Mouse (Mus musculus) heart, embryonic 15.5 days (tissue): ENCODE results near the gene Kif16b. TPM values are rescaled to one million over a fixed set of nuclear protein-coding genes. Genes with fewer than 3 reads are reported as not detected.

Experiments
- ATAC-seq: fragments of 200-750 bp; cut with Nextera tagmentation; replicated peaks from 2 replicates; pipeline ENCODE4 v1.8.0; 2017; ENCODE audit warnings: low read depth, moderate TSS enrichment; ENCODE audit not compliant: insufficient number of reproducible peaks, insufficient read depth, low FRiP score
- H3K27ac ChIP-seq: fragments of 300-500 bp; sonication (generic); 2 replicates; pipeline ENCODE4 v1.5.1; 2015; ENCODE audit warnings: mild to moderate bottlenecking, inconsistent platforms
- H3K27me3 ChIP-seq: fragments of 300-500 bp; sonication (generic); 2 replicates; pipeline ENCODE4 v1.6.1; 2015; ENCODE audit warnings: inconsistent platforms
- H3K36me3 ChIP-seq: fragments of 300-500 bp; sonication (generic); 2 replicates; pipeline ENCODE4 v1.6.1; 2015; ENCODE audit warnings: mild to moderate bottlenecking, inconsistent platforms
- H3K4me1 ChIP-seq: fragments of 300-500 bp; sonication (generic); replicated peaks from 2 replicates; pipeline ENCODE4 v1.6.1; 2015; ENCODE audit warnings: inconsistent platforms
- H3K4me2 ChIP-seq: fragments of 300-500 bp; sonication (generic); 2 replicates; pipeline ENCODE4 v1.6.1; 2015; ENCODE audit warnings: inconsistent platforms, mild to moderate bottlenecking, moderate library complexity
- H3K4me3 ChIP-seq: fragments of 300-500 bp; sonication (generic); 2 replicates; pipeline ENCODE4 v1.5.1; 2015; ENCODE audit warnings: mild to moderate bottlenecking, inconsistent platforms
- H3K9ac ChIP-seq: fragments of 300-500 bp; sonication (generic); 2 replicates; pipeline ENCODE4 v1.6.1; 2015; ENCODE audit warnings: mild to moderate bottlenecking, inconsistent platforms
- H3K9me3 ChIP-seq: fragments of 300-500 bp; sonication (generic); replicated peaks from 2 replicates; pipeline ENCODE4 v1.6.1; 2016; ENCODE audit warnings: inconsistent platforms
- WGBS: fragments of 180-500 bp; shearing (Covaris S2); methylation state at CpG from one replicate; pipeline ENCODE4 v1.1.7; 2015; ENCODE audit warnings: mixed read lengths; 5-methylcytosine and 5-hydroxymethylcytosine counted together
- polyA plus RNA-seq: library from polyadenylated mRNA; unstranded; fragments of >200 nt; fragmentation: Nextera tagmentation; extraction: Ambion mirVana; gene quantifications from 2 replicates; pipeline ENCODE4 v1.2.1, GENCODE M21; 2015

Kif16b gene
- polyA plus RNA-seq, result 10.2 and 10.8 TPM in 2 replicates

- Histone ChIP-seq H3K4me3 (peak within 1 kb of the TSS; percentile 97), H3K27me3 (no peaks in the 10 kb centered on the region), H3K4me1 (peaks cover 6% of the 10 kb centered on the region), H3K27ac (peak within 1 kb of the TSS; percentile 86), H3K4me2 (peak within 1 kb of the TSS; percentile 87), H3K9me3 (no peaks in the 10 kb centered on the region), H3K9ac (peak within 1 kb of the TSS; percentile 90), H3K36me3 (no peaks in the 10 kb centered on the region)
- under 1% methylated on average over 63 of the region's 64 CpGs for WGBS
- peak; percentile 93 for ATAC-seq
Observed at GRCm38 (mm10) chr2:142900862-142901805, at the start of gene Kif16b. Gene Kif16b (minus strand): TSS chr2:142901531.

- 44% methylated on average over 6 of the region's 6 CpGs for WGBS
- Histone ChIP-seq H3K9ac (no peak overlapping the region), H3K27ac (no peak overlapping the region), H3K36me3 (no peaks in the 10 kb centered on the region), H3K4me3 (no peak overlapping the region), H3K27me3 (no peaks in the 10 kb centered on the region), H3K9me3 (no peaks in the 10 kb centered on the region), H3K4me2 (no peak overlapping the region), H3K4me1 (no peaks in the 10 kb centered on the region)
- ATAC-seq, result no peak
Observed at GRCm38 (mm10) chr2:142940899-142941642, 39.7 kb upstream of the Kif16b start.

- no peak overlapping the region for H3K9ac ChIP-seq
- no peak overlapping the region for H3K27ac ChIP-seq
- no peak overlapping the region for H3K4me2 ChIP-seq
- H3K4me1 ChIP-seq, result no peaks in the 10 kb centered on the region
- H3K4me3 ChIP-seq, result no peak overlapping the region
- no peaks in the 10 kb centered on the region for H3K9me3 ChIP-seq
- no peak for ATAC-seq
- H3K36me3 ChIP-seq, result no peaks in the 10 kb centered on the region
- WGBS, result 82% methylated on average over 4 of the region's 4 CpGs
- no peaks in the 10 kb centered on the region for H3K27me3 ChIP-seq
Observed at GRCm38 (mm10) chr2:142930445-142930844, 29.1 kb upstream of the Kif16b start.

DNA sequence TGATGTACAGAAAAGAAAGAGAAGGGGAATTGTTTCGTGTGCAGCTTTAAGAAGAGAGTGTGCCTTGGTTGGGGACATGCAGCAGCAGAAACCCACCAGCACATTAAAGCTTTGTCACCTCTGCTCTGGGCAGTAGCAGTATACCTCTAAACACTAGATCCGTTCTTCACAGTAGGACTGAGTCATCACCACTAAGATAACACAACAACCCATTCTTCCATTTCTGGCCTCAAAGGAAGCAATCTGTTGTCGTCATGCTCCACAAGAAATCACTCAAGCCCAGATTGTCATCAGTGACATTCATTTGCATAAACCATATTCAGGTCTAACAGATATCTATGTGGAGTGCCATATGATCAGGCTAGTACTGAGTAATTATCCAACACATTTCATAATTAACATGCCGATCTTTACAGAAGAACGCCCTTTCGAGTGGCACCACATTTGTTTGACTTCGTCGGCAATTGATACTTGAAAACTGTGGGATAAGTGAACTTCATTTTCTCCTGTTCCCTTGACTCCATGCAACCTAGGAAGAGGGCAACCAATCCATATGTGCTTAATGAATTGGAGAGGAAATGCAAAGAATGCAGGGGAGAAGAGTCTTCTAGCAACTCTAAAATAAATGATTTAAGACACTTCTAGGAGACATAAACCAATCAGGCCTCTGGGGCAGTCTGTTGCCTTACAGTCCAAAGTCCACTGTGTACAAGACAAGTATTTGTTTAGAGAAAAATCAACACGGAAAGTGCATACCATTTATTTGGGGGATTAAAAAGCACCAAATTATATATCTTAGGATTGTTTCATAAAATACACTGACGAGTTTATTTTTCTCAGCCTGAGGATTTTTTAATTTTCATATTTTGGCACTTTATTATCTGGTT is 28.1 kb upstream of the Kif16b start:
- ATAC-seq, result no peak
- Histone ChIP-seq H3K36me3 (no peaks in the 10 kb centered on the region), H3K9me3 (no peaks in the 10 kb centered on the region), H3K27me3 (no peaks in the 10 kb centered on the region), H3K27ac (no peak overlapping the region), H3K4me2 (no peak overlapping the region), H3K9ac (no peak overlapping the region), H3K4me3 (no peak overlapping the region), H3K4me1 (no peaks in the 10 kb centered on the region)
- WGBS, result 75% methylated on average over 10 of the region's 10 CpGs

DNA sequence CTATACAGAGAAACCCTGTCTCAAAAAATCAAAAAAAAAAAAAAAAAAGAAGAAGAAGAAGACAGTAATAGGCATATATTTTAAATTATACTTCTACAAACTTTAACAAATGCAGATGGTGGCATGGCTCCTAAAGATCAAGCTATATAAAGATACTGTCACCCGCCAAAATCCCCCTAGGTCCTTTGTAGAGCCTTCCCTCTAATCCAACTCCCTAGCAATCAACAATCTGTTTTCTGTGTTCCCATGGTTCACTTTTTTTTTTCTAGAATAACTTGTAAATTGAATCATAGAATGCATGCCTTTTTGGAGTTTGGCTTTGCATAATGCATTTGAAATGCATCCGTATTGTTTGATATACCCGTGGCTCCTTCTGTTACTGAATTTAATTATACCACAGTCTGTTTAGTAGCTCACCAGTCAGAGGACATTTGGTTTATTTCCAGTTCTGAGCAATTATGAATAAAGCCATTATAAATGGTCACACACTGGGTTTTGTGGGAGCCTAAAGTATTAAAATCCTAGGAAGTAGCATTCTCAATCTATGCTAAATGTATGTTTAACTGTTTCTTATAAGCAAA is 9.6 kb upstream of the Kif16b start:
- Histone ChIP-seq H3K27ac (no peak overlapping the region), H3K4me2 (no peak overlapping the region), H3K4me3 (no peak overlapping the region), H3K9ac (no peak overlapping the region), H3K27me3 (no peaks in the 10 kb centered on the region), H3K36me3 (no peaks in the 10 kb centered on the region), H3K4me1 (no peaks in the 10 kb centered on the region), H3K9me3 (no peaks in the 10 kb centered on the region)
- ATAC-seq, result no peak
- 80% methylated on average over 3 of the region's 3 CpGs for WGBS

GRCm38 (mm10) chr2:142909213-142909612 is 7.9 kb upstream of the Kif16b start:
- Histone ChIP-seq H3K36me3 (no peaks in the 10 kb centered on the region), H3K4me1 (no peaks in the 10 kb centered on the region), H3K4me3 (no peak overlapping the region), H3K27ac (no peak overlapping the region), H3K9ac (no peak overlapping the region), H3K27me3 (no peaks in the 10 kb centered on the region), H3K9me3 (no peaks in the 10 kb centered on the region), H3K4me2 (no peak overlapping the region)
- no peak for ATAC-seq
- 65% methylated on average over 3 of the region's 3 CpGs for WGBS

DNA sequence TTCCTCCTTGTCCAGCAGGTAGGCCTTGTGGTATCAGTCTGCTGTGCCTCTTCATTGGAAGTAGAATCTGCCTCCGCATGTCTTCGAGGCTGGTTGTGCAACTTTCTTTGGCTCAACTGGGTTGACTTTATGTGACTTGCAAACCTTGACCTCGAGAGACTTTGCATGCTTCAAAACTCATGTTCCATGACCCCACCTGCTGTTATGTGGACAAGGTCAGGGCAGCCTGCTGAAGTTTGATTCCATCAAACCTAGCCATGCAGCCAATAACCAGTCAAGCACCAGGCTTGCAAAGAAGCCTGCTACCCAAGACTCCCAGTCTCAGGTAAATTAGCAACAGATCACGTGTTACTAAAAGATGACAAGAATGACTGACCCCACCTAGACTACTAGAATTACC is 5.7 kb upstream of the Kif16b start:
- Histone ChIP-seq H3K27ac (no peak overlapping the region), H3K4me2 (no peak overlapping the region), H3K4me3 (no peak overlapping the region), H3K9me3 (no peaks in the 10 kb centered on the region), H3K27me3 (no peaks in the 10 kb centered on the region), H3K36me3 (no peaks in the 10 kb centered on the region), H3K9ac (no peak overlapping the region), H3K4me1 (peaks cover 6% of the 10 kb centered on the region)
- ATAC-seq, result no peak
- 81% methylated on average over 4 of the region's 4 CpGs for WGBS

- H3K36me3 ChIP-seq, result no peaks in the 10 kb centered on the region
- H3K4me2 ChIP-seq, result peak overlapping the region; percentile 87
- peaks cover 6% of the 10 kb centered on the region for H3K4me1 ChIP-seq
- H3K27me3 ChIP-seq, result no peaks in the 10 kb centered on the region
- no peaks in the 10 kb centered on the region for H3K9me3 ChIP-seq
- ATAC-seq, result peak; percentile 91
- H3K9ac ChIP-seq, result peak overlapping the region; percentile 50
- peak overlapping the region; percentile 77 for H3K27ac ChIP-seq
- 6% methylated on average over 34 of the region's 34 CpGs for WGBS
- peak overlapping the region; percentile 46 for H3K4me3 ChIP-seq
Observed at GRCm38 (mm10) chr2:142902905-142903895, 1.9 kb upstream of the Kif16b start.

- Histone ChIP-seq H3K4me2 (peak overlapping the region; percentile 86), H3K27me3 (no peaks in the 10 kb centered on the region), H3K27ac (0 out of 2 replicates have a peak overlapping the region, but pooled peaks have one; percentile 86), H3K9ac (peak overlapping the region; percentile 90), H3K4me1 (peaks cover 6% of the 10 kb centered on the region), H3K36me3 (no peaks in the 10 kb centered on the region), H3K9me3 (no peaks in the 10 kb centered on the region), H3K4me3 (peak overlapping the region; percentile 97)
- WGBS, result 40% methylated on average over 10 of the region's 10 CpGs
- no peak for ATAC-seq
Observed at GRCm38 (mm10) chr2:142900120-142900861, 1.0 kb downstream of the Kif16b start.
